14 mouse cellular contexts compared by ENCODE assay signal in genomic region chr7:75525716-75526401, GRCm38 (mm10).
DNase-seq lines count a peak whose midpoint lies in the region; ATAC-seq and TF ChIP-seq lines count a peak whose summit lies in the region.
"Had no signal": no experiment of that assay in that cellular context is flagged by ENCODE, and none has a peak within 500 bp of the region (broad histone marks: within the 10 kb centered on the region; RNA-seq: fewer than 3 reads in every experiment).

No protein-coding gene starts in this region.

- H3K4me1 ChIP-seq in heart, embryonic 13.5 days = peaks cover 68% of the 10 kb centered on the region
- peaks cover 20% of the 10 kb centered on the region for H3K4me1 ChIP-seq in lung, embryonic 14.5 days (ENCODE audit: insufficient read depth)
- H3K4me1 ChIP-seq in embryonic facial prominence, embryonic 14.5 days (ENCODE audit: control insufficient read depth, insufficient read depth, low read length) = peaks cover 27% of the 10 kb centered on the region
- peaks cover 32% of the 10 kb centered on the region for H3K4me1 ChIP-seq in stomach, embryonic 16.5 days (ENCODE audit: control insufficient read depth, insufficient read depth, low read length)
- H3K4me1 ChIP-seq: midbrain, embryonic 15.5 days had no signal

- no peak overlapping the region for H3K4me3 ChIP-seq in heart, embryonic 13.5 days
- H3K4me3 ChIP-seq in lung, embryonic 14.5 days (ENCODE audit: low read depth, low read length) = no peak overlapping the region
- H3K4me3 ChIP-seq in embryonic facial prominence, embryonic 14.5 days (ENCODE audit: low read depth, low read length) = no peak overlapping the region
- no peak overlapping the region for H3K4me3 ChIP-seq in stomach, embryonic 16.5 days (replicated peaks; ENCODE audit: low read length)
- H3K4me3 ChIP-seq: heart, embryonic 10.5 days; limb, embryonic 12.5 days; midbrain, embryonic 15.5 days had no signal

- no peak for DNase-seq in heart, postnatal 25 days (ENCODE audit: low spot score)
- DNase-seq in lung, embryonic 14.5 days = peak; percentile 76
- no peak for DNase-seq in lung, adult 18-20 months
- peak; percentile 77 for DNase-seq in embryonic facial prominence, embryonic 14.5 days (ENCODE audit: low spot score)
- no peak for DNase-seq in left cerebral cortex, postnatal 25 days (ENCODE audit: low spot score in 2 of 2)
- no peak for DNase-seq in gastrocnemius, postnatal 25 days
- DNase-seq: cerebellum, adult 11-12 months; thymus, postnatal 36 days had no signal

- intact Hi-C loops in heart, postnatal 25 days (cut with DNase I) = no loop called here
- intact Hi-C loops in left cerebral cortex, postnatal 25 days (cut with DNase I) = no loop called here

- WGBS in heart, embryonic 13.5 days = 60% methylated on average over 4 of the region's 4 CpGs
- WGBS in lung, embryonic 14.5 days = 21% methylated on average over 4 of the region's 4 CpGs
- 50% methylated on average over 4 of the region's 4 CpGs for WGBS in embryonic facial prominence, embryonic 14.5 days
- 33% methylated on average over 4 of the region's 4 CpGs for WGBS in stomach, embryonic 16.5 days

- H3K9ac ChIP-seq in heart, embryonic 13.5 days = no peak overlapping the region
- no peak overlapping the region for H3K9ac ChIP-seq in lung, embryonic 14.5 days
- H3K9ac ChIP-seq in embryonic facial prominence, embryonic 14.5 days (ENCODE audit: low read depth, low read length) = no peak overlapping the region
- H3K9ac ChIP-seq in stomach, embryonic 16.5 days (ENCODE audit: low read length) = no peak overlapping the region
- H3K9ac ChIP-seq: limb, embryonic 12.5 days; midbrain, embryonic 15.5 days had no signal

- H3K9me3 ChIP-seq in heart, embryonic 13.5 days = no peaks in the 10 kb centered on the region
- H3K9me3 ChIP-seq in lung, embryonic 14.5 days (ENCODE audit: low read depth, low read length) = no peaks in the 10 kb centered on the region
- H3K9me3 ChIP-seq in embryonic facial prominence, embryonic 14.5 days (ENCODE audit: control insufficient read depth, low read length) = no peaks in the 10 kb centered on the region
- H3K9me3 ChIP-seq in stomach, embryonic 16.5 days (replicated peaks; ENCODE audit: control insufficient read depth, low read length) = no peaks in the 10 kb centered on the region
- H3K9me3 ChIP-seq: heart, embryonic 10.5 days; limb, embryonic 12.5 days; midbrain, embryonic 15.5 days had no signal

- no peak for TF ChIP-seq CTCF in lung, embryonic 14.5 days (IDR thresholded peaks at IDR 0.05; ENCODE audit: low read depth)

- H3K4me2 ChIP-seq in heart, embryonic 13.5 days = no peak overlapping the region
- no peak overlapping the region for H3K4me2 ChIP-seq in lung, embryonic 14.5 days
- H3K4me2 ChIP-seq in embryonic facial prominence, embryonic 14.5 days (ENCODE audit: low read depth, low read length) = no peak overlapping the region
- no peak overlapping the region for H3K4me2 ChIP-seq in stomach, embryonic 16.5 days (ENCODE audit: low read depth, low read length)
- H3K4me2 ChIP-seq: limb, embryonic 12.5 days; midbrain, embryonic 15.5 days had no signal

- H3K36me3 ChIP-seq in heart, embryonic 13.5 days = no peaks in the 10 kb centered on the region
- no peaks in the 10 kb centered on the region for H3K36me3 ChIP-seq in lung, embryonic 14.5 days (ENCODE audit: insufficient read depth)
- H3K36me3 ChIP-seq in embryonic facial prominence, embryonic 14.5 days (ENCODE audit: control insufficient read depth, insufficient read depth, low read length) = no peaks in the 10 kb centered on the region
- no peaks in the 10 kb centered on the region for H3K36me3 ChIP-seq in stomach, embryonic 16.5 days (ENCODE audit: control insufficient read depth, insufficient read depth, low read length)
- H3K36me3 ChIP-seq: heart, embryonic 10.5 days; limb, embryonic 12.5 days; midbrain, embryonic 15.5 days had no signal

- H3K27ac ChIP-seq in heart, embryonic 13.5 days (replicated peaks) = peak overlapping the region; percentile 46; the same call in 1 of the 2 replicates
- H3K27ac ChIP-seq in lung, embryonic 14.5 days (ENCODE audit: low read depth) = peak overlapping the region; percentile 4; the same call in 1 of the 2 replicates
- peak overlapping the region; percentile 29; the same call in 1 of the 2 replicates for H3K27ac ChIP-seq in embryonic facial prominence, embryonic 14.5 days (replicated peaks; ENCODE audit: low read depth, low read length)
- H3K27ac ChIP-seq in stomach, embryonic 16.5 days (ENCODE audit: low read length) = peak overlapping the region; percentile 54; the same call in 1 of the 2 replicates
- H3K27ac ChIP-seq: heart, embryonic 10.5 days; limb, embryonic 12.5 days; macrophage; midbrain, embryonic 15.5 days had no signal

- no peak for ATAC-seq in heart, embryonic 13.5 days (ENCODE audit: extremely low read depth, insufficient number of reproducible peaks, low FRiP score, low TSS enrichment)
- peak; percentile 92 for ATAC-seq in lung, embryonic 14.5 days (ENCODE audit: insufficient read depth)
- ATAC-seq in embryonic facial prominence, embryonic 14.5 days (ENCODE audit: low read depth) = no peak
- ATAC-seq in stomach, embryonic 16.5 days (ENCODE audit: insufficient read depth, low FRiP score) = peak; percentile 47; the same call in 1 of the 2 replicates
- ATAC-seq: midbrain, embryonic 15.5 days had no signal

- no peaks in the 10 kb centered on the region for H3K27me3 ChIP-seq in heart, embryonic 13.5 days (replicated peaks)
- no peaks in the 10 kb centered on the region for H3K27me3 ChIP-seq in lung, embryonic 14.5 days (ENCODE audit: insufficient read depth, low read length)
- no peaks in the 10 kb centered on the region for H3K27me3 ChIP-seq in embryonic facial prominence, embryonic 14.5 days (replicated peaks; ENCODE audit: control insufficient read depth, insufficient read depth, low read length)
- H3K27me3 ChIP-seq in stomach, embryonic 16.5 days (ENCODE audit: control insufficient read depth, insufficient read depth, low read length) = no peaks in the 10 kb centered on the region
- H3K27me3 ChIP-seq: limb, embryonic 12.5 days; midbrain, embryonic 15.5 days had no signal

Comparison
In these comparisons a context has a peak if more than half of its experiments do, and no peak if none do; other contexts are left out.
1. DNase-seq: peak in lung, embryonic 14.5 days (single experiment) and embryonic facial prominence, embryonic 14.5 days (single experiment); none in heart, postnatal 25 days (single experiment), lung, adult 18-20 months (0 of 2), left cerebral cortex, postnatal 25 days (0 of 2) and gastrocnemius, postnatal 25 days (single experiment).
2. ATAC-seq: peak in lung, embryonic 14.5 days (single experiment) and stomach, embryonic 16.5 days (single experiment); none in heart, embryonic 13.5 days (single experiment) and embryonic facial prominence, embryonic 14.5 days (single experiment).
3. H3K27ac ChIP-seq: peak in every context shown above with its lines; median percentile 54 in stomach, embryonic 16.5 days; 46 in heart, embryonic 13.5 days; 29 in embryonic facial prominence, embryonic 14.5 days; 4 in lung, embryonic 14.5 days.